Mouse (Mus musculus) heart, postnatal 14 days (tissue): ENCODE measurements around the gene Bmf. TPM values are rescaled to one million over a fixed set of nuclear protein-coding genes. Genes with fewer than 3 reads are reported as not detected.

Source experiments
- DNase-seq, 2 experiments: peaks; one replicate each; pipeline ENCODE4 v3.0.0; 2021 to 2022
- intact Hi-C: fragments of 180-260 bp; cut with DNase I; formaldehyde crosslinking; loops from one replicate; pipeline ENCODE4 v1.15.1; 2025
- total RNA-seq, 2 experiments: library from RNA; stranded (reverse); gene quantifications; 2 replicates each; pipeline ENCODE4 v1.2.3; 2021

Gene Bmf
- total RNA-seq, 2 experiments from 2014 or later: 18.6 to 21.7 TPM

DNA sequence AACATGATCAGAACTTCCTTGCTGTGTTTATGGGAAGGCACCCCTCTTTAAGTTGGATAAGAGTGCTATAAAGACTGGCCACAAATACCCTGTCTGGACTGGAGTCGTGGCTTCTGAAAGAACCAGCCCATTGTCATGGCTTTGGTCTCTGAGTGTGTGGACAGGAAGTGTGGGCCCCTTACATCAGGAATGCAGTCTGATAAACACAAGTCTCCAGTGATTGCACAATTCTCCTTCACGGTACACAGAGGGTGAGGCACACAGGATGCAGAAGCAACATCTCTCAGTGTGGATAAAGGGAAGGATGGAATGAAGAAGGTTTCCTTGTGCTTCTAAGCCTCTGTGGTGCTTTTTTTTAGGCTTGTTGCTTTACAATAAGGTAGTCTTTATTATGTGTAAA is 27.2 kb downstream of the Bmf start:
- DNase-seq: no peak
- intact Hi-C loops: no loop called here

DNA sequence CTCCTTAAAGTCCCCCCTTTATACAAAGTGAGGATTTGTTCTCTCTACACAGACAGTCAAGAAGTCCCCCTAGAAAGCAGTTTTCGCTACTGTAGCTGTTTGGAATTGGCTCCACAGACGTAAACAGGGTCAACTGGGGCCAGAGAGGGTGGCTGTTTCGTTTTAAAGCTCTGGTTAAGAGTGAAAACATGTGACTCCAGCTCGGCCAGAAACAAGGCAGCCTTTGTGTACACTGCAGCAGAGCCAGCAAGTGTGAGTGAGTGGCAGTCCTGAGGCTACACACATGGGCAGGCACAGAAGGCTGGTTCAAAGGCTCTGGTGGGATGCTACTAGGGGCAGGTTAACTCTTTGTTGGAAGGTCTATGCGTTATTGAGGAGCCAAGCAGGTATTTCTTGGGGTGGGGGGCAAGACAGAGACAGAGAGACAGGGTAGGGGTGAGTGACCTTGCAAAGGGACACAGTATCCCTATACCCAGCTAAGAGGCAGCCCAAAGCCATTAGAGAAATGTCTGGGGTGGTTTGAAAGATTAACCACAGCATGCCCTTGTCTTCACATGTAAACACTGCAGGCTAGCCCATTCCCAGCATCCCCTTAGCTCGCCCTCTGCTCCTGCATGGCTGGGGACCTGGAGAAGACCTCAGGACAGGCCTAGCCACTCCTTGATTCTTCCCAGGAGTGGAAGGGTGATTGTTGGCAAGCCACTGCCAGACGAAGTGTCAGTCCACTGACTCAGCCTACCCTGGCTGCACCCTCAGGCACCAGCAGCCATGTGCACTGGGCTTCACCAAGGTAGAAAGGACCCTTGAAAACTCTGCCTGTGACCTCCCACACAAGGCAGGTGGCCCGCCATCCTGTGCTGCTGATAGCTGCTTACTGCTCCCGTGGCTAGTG is 29.2 kb downstream of the Bmf start:
- peak; percentile 59 to 71 for DNase-seq
- intact Hi-C loops: no loop called here

DNA sequence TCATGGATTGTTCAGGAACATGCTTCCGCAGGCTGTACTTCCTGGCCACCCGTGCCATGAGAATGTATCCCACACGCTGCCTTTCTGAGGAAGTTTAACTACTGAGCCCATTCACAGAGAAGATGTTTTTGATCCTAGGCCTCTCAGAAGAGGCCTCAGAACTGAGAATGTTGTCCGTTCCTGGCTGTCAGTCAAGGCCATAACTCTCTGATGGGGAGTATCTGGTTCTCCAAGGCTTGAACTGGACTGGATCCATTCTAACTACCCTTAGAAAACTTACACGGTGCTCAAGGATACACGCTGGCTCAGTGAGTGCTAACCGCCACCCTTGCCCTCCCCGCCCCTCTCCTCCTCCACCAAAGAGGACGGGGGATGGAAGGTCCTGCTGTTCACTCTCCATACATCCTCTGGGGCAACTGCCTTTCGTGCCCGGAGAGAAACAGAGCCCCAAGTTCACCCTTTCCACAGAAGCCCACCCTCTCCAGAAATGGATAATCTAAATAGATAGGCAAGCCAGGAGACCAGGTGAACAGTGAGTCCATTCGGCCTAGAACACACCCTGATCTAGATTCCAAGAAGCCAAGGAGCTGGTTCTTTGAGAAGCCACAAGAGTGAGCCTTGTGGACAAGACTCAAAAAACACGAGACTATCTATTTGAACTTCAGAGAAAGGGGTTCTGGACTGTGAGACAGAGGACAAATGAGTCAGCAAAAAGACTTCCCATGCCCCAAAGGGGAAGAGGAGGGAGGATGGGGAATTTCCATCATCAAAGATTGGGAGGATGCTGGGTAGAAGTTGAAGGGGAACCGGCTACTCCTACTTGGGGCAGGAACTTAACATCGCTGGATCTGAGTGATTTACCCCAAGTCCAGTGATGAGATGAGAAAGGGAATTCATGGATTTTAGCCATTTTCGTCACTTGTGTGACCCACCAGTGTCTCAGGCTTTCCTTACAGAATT is 36.8 kb downstream of the Bmf start:
- intact Hi-C loops: loop anchor here (5.0 kb wide), 1 partner anchor 35 kb away; the partner anchor contains the start of gene Bmf
- DNase-seq: no peak

DNA sequence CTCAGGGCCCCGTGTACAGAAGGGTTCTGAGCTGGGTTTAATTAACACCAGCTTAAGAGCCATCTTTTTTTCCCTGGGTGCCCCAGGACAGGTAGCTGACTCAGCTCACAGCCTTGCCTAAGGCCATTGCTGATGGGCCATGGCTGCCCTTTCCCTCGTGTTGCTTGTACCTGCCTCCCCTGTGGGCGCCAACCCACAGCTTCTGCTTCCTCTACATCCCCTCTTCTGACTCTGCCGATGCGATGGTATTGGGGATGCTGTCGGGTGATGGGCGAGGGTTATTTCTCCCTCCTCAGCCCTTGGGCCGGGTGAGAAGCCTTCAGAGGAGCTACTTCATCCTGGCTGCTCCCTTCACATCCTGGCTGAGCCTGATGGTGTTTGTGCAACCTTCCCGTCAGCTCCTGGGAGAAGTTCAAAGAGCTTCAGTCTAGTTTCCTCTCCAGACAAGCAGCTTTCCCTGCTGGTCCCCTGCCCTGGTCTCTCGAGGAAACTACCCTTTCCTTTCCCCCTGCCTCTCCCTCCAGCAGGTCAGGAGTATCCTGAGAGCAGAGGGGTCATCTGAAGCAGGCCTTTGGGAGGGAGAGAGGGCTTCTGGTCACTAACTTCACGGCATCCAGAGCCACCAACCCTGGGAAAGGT is 37.6 kb downstream of the Bmf start:
- no peak for DNase-seq
- intact Hi-C loops: loop anchor here (5.0 kb wide), 1 partner anchor 35 kb away; the partner anchor contains the start of gene Bmf

DNA sequence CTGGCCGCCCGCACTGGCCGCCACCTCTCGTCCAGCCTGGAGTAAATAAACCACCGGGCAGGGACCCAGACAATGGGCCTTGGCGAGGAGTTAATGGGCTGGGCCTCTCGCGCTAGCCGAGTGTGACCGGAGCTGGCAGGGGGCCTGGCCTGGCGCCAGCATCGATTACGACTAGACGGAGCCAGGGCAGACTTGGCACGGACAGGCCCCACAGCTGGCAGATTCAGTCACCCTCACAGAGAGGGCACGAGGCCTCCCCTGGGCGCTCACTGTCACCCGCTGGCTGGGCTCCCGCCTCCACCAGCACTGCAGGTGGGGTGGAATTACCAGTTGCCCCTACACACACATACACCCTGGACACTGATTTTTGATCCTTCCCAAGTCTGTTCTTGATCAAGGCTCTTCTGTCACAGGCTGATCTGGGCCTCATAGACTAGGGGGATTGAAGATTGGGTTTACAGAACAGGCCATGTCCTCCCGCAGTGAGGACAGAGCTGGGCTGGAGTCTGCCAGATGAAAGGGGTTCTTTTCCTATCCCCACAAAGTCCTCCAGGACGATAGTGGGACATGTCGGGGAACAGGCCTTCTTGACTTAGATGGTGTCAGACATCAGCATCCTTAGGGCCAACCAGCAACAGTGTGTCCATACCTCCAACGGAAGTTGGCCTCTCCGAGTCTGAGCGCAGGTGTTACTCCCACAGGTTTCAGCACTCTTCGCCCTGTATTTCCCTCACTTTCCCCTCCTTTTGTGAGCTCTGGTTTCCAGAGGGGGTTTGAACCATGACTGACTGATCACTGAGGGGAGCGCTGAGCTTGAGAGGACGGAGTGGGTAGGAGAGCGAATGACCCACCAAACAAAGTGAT is 38.8 kb downstream of the Bmf start:
- DNase-seq: peak; percentile 89 to 92
- intact Hi-C loops: loop anchor here (5.0 kb wide), 1 partner anchor 37 kb away; the partner anchor contains the start of gene Bmf

DNA sequence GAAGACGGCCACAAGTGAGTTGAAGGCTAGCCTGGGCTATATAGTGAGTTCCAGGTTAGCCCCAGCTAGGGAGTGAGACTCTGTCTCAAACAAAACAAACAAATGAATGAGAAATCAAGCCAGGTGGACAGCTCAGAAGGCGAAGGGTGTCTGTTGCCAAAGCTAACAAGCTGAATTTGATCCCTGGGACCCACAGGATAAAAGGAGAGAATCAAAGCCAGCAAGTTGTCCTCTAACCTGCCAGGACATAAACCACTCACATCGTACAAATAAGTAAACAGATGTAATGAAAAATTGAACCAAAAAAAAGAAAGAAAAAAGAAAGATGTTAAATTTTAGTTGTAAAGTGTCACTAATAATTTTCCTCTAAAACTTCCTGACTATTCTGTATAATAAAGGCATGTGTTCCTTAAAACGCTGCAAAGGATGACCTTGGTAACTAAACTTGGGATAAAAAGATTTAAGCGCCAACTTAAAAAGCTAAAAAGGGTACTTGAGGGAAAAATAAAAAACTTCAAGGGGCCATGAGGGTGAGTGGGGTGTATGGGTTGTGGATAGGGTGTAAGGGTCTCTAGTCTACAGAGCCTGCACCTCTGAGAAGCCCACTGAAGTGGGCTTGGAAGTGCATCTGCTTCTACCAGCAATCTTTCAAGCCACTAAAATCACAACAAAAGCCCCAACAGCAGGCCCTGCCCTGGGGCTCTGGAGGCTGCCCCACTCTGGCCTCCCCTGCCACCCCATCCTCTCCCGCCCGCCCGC is 39.6 kb downstream of the Bmf start:
- DNase-seq: no peak
- intact Hi-C loops: loop anchor here (5.0 kb wide), 1 partner anchor 37 kb away; the partner anchor contains the start of gene Bmf

DNA sequence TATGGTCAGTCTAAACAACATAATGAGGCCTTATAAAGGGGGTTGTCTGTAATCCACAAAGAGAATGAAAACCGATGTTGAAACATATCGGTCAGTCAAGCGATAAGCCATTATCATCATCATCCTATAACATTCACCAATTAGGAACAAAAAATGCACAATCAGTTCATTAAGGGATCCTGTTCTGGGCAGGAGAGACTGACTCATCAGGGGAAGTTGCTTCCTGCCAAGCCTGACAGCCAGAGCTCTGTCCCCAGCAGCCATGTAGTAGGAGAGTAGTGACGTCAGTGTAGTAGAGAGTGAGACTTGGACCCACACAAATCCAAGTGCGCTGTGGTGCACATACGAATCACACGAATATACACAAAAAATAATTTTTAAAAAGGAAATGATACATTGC is 42.4 kb downstream of the Bmf start:
- DNase-seq: no peak
- intact Hi-C loops: no loop called here

DNA sequence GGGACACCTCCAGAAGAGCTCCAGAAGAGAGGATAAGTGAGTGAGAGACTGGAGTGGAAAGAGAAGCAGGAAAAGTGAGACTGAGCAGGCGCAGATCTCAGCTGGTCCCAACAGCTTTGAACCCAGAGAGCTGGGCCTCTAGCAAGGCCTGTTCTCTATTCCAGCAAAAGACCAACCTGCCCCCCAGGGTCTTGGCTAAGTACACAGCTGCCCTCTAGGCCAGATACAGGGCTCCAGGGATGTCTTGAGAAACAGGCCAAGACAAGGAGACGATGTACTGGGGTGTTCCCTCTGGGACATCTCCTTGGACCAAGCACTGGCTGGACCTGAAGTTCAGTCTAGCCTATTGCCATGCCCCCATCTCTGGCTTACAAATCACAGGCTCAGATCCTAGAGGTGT is 49.3 kb downstream of the Bmf start:
- intact Hi-C loops: no loop called here
- DNase-seq: no peak

DNA sequence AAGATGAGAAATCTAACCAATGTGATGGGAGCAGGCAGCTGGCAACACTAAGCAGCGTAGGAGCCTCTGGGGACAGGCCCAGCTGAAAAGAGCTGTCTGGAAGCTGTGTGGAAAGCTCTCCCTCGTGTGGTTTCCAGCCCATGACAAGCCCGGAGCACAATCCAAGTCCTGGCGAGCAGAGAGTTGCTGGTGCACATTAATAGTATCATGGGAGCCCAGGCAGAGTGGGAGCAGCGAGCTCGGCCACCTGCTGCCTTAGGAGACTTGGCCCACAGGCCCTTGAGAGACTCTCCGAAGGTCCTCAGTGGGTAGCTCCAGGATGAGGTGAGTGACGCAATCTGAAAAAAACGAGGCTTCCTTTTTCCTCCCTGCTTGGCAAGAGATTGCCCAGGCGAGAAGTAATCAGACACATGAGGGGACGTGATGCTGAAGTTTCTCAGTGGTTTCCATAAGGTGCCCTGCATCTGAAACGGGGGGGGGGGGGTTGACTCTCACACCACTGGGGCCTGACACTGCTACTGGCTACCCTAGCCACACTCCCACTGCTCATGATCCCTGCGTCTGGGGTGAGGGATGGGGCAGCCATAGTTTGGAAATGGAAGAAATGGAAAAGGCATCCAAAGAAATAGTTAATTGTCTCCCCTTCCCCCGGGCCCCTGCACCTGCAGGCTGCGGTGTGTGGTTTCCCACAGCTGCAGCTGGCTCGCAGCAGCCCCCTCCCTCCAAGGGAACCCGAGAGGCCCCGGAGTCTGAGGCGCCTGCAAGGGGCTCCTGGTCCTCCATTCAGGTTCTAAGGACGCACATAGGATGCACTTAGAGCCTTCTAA is 50.1 kb downstream of the Bmf start:
- peak; percentile 39 to 61 for DNase-seq
- intact Hi-C loops: no loop called here

DNA sequence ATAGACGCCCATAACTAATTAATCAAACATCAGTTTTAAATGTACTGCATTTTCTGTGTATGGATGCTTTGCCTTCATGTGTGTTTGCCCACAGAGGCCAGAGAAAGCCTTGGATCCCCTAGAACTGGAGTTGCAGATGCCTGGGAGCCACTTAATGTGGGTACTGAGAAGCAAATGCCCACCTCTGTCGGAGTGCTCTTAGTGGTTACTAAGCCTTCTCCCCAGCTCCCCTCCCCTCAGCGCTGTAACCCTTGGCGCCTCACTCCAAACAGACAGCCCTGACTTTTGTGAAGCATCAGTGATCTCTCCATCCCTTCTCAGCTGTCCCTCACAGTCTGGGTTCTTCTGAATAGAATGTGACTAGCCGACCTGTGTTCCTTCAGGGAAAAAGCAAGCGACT is 51.0 kb downstream of the Bmf start:
- intact Hi-C loops: no loop called here
- no peak for DNase-seq

DNA sequence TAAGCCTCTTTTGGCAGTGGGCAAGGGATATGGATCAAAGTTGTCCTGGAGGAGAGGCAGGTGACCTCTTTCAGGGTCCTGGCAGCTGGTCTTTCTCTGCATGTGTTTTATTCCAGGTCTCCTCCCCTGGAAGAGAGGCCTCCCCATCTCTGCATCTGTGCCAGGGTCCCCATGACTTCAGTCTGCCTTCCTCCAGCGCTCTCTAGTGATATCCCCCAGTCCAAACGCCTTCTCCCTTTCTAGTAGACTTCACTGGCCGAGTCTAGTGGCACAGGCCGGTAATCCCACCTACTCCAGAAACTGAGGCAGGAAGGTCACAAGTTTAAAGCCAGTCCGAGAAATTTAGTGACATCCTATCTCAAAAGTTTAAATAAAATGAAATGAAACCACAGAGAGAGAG is 51.6 kb downstream of the Bmf start:
- intact Hi-C loops: no loop called here
- DNase-seq: no peak

DNA sequence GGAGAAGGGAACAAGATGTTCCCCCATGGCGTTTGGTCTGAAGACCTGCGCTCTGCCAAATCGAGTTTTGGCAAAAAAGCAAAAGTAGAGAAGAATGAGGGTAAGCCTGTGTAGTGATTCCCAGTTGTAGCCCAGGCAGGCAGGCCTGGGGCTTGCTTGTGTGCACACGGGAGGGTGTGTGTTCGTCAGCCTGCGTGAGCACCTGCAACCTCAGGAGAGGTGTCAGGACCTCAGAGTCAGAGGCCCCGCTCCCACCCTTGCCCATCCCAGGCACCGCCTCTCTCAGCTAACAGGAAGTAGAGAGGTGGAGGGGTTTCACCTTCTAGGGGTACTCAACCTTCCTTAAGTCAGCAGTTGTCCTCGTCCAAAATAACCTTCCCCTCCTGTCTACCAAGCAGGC is 54.5 kb downstream of the Bmf start:
- intact Hi-C loops: no loop called here
- DNase-seq: no peak

DNA sequence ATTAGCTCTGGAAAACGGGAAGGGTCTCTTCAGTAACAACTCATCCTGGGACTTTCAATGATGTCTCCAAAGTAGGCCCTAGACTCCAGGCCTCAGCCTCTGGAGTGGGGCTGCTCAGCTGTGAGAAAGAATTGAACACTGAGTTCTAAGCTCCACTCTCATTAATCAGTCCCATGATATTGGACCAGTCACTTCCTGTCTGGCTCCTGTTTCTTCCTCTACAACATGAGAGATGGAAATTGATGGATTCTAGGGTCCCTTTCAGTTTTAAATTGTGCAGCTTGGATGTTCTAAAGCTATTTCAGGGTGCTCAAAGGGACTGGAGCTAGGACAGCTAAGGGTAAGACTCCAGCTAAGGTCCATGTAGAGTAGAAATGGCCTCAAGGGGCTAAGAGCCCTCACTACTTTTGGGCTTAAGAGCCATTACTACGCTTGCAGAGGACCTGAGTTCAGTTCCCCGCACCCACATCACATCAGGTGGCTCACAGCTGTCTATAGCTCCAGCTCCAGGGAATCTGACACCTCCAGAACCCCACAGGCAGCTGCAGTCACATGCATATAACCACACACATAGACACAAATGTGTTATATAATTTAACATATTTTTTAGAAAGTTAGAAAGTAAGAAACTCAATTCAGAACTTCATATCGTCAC is 57.6 kb downstream of the Bmf start:
- intact Hi-C loops: no loop called here
- DNase-seq: no peak

DNA sequence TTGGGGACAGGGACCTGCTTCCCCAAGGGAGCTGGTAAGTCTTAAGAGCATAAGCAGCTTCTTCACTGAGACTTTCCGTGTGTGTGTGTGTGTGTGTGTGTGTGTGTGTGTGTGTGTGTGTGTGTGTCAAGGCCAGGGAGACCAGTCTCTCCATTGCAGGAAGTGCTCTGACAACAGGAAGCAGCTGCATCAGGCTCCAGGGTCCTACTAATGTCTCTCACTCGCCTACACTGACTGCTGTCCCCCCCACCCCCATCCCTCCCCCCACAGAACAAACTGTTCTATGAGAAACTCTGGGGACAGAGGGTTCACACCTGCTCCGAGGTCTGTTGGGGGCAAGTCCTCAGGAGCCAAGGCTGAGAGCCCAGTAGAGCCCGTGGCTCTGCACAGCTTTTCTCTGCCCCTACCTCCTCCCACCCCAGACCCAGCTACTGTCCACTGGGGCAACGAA is 58.2 kb downstream of the Bmf start:
- intact Hi-C loops: no loop called here
- DNase-seq: peak; percentile 42 to 53

DNA sequence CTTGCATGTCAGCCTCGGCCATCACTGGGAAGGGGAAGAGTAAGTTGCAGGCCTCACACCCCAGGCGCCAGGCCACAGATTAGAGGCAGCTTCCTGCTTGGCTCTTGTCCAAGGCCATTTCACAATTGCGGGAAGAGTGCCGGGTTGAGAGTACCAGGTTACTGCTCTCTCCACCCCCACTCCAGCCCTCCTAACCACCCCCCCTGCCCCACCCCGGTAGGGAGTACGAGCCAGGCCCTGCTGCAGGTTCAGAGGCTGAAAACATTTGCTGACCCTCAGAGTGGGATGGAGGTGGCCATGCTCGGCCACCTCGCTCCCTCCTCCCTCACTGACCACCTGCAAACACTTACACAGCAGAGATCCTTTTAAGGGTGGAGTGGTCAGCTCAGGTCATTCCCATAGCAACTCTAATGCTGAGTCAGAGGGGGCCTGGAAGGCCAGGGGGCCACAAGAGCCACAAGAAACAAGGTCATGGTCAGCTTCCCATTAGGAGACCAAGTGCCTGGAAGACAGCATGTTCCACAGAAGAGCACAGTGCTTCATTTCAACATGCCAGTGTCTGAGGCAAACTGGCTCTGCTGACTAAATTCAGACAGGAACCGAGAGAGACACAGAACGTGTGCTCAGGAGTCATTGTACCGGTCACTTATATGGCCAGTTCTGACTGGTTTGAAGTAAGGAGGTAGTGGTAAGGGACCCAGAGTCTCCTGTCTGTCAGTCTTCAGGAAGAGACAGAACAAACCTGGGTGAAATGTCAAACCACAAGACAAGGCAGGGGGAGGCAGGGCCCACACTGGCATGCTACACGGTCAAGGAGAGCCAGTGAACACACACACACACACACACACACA is 59.0 kb downstream of the Bmf start:
- peak; percentile 77 to 81 for DNase-seq
- intact Hi-C loops: no loop called here

DNA sequence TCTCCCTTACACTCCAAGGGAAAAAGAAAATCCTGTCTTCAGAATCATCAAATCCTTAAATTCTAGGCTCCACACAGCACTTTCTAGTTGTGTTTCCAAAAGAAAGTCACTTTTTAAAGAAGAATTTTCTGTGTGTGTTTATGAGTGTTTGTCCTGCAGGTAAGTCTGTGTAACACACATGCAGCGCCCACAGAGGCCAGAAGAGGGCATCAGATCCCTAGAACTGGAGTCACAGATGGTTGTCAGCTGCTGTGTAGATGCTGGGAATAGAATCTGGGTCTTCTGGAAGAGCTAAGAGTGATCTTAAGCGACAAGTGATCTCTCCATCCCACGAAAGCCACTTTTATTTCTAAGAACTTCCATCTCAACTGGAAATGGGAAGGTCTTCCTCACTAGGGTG is 61.7 kb downstream of the Bmf start:
- intact Hi-C loops: loop anchor here (1.0 to 5.0 kb wide), 6 partner anchors 57 to 394 kb away; partner anchors contain the start of gene Bmf
- no peak for DNase-seq
